Mouse (Mus musculus) layer of hippocampus, adult 9-10 months (tissue): ENCODE data around the gene Hoxc13.

Experiments used
- DNase-seq: peaks from one replicate; pipeline ENCODE4 v3.0.0; 2022; ENCODE audit warnings: low spot score

The Hoxc13 gene

GRCm38 (mm10) chr15:102921053-102922011 lies at the start of gene Hoxc13:
TSS of gene Hoxc13 (plus strand) at chr15:102921103.
- no peak for DNase-seq

GRCm38 (mm10) chr15:102885803-102886202 lies 35.1 kb upstream of the Hoxc13 start:
- DNase-seq: no peak

- DNase-seq: no peak
Observed at GRCm38 (mm10) chr15:102895115-102895514, 25.8 kb upstream of the Hoxc13 start.

- DNase-seq: no peak
Observed at GRCm38 (mm10) chr15:102904946-102905345, 16.0 kb upstream of the Hoxc13 start.

- DNase-seq: no peak
Observed at GRCm38 (mm10) chr15:102909536-102909935, 11.4 kb upstream of the Hoxc13 start.

- DNase-seq: no peak
Observed at GRCm38 (mm10) chr15:102910038-102910437, 10.9 kb upstream of the Hoxc13 start.

GRCm38 (mm10) chr15:102910496-102911095 lies 10.3 kb upstream of the Hoxc13 start:
- no peak for DNase-seq

- no peak for DNase-seq
Observed at GRCm38 (mm10) chr15:102913038-102913585, 7.8 kb upstream of the Hoxc13 start.

GRCm38 (mm10) chr15:102917972-102918572 lies 2.8 kb upstream of the Hoxc13 start:
- DNase-seq: no peak

GRCm38 (mm10) chr15:102918611-102919265 lies 2.2 kb upstream of the Hoxc13 start:
- DNase-seq: no peak

GRCm38 (mm10) chr15:102919336-102920180 lies 1.3 kb upstream of the Hoxc13 start:
- no peak for DNase-seq

GRCm38 (mm10) chr15:102920619-102921018 lies 284 bp upstream of the Hoxc13 start:
- DNase-seq: no peak

GRCm38 (mm10) chr15:102922012-102922362 lies 1.1 kb downstream of the Hoxc13 start:
- no peak for DNase-seq

- DNase-seq: no peak
Observed at GRCm38 (mm10) chr15:102922636-102923500, 2.0 kb downstream of the Hoxc13 start.

- no peak for DNase-seq
Observed at GRCm38 (mm10) chr15:102927032-102927645, 6.2 kb downstream of the Hoxc13 start.

GRCm38 (mm10) chr15:102931706-102932358 lies 10.9 kb downstream of the Hoxc13 start:
- DNase-seq: no peak

GRCm38 (mm10) chr15:102934438-102934837 lies 13.5 kb downstream of the Hoxc13 start:
- no peak for DNase-seq

GRCm38 (mm10) chr15:102934897-102935296 lies 14.0 kb downstream of the Hoxc13 start:
- DNase-seq: no peak
